Mouse (Mus musculus) cerebellum, postnatal 14 days (tissue): ENCODE data around the gene Atad5.
"Not testable (repeated sequence)": the region's sequence is repeated elsewhere in the genome, so short reads cannot be mapped to it uniquely, and the experiment has no call there.

Source experiments
- DNase-seq, 2 experiments: peaks; one replicate each; pipeline ENCODE4 v3.0.0; 2021; ENCODE audit warnings: mixed read lengths in 2 of 2

Atad5 gene

DNA sequence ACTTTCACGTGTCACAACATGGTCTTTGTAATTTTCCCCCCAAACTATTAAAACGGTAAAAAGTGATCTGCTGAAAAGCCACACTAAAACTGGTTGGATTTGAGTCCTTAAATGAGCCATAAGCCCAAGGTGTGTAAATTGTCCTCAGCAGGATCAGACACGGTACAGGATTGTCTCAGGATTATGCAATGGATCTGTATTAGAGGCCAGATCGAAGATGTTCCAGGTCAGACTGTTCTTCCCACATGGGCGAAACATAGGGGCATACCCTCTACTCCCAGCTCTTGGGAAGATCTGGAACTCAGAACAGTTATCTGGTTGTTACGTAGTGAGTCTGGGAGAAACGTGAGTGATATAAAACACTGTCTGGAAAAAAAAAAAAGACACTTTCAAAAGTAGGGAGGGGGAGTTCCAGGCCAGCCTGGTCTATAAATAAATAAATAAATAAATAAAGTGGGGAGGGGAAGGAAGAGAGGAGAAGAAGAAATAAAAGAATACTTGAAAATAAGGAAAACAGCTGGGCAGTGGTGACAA is 7.3 kb upstream of the Atad5 start:
- no peak for DNase-seq

GRCm38 (mm10) chr11:80085356-80086055 is 3.7 kb upstream of the Atad5 start:
- no peak for DNase-seq

GRCm38 (mm10) chr11:80086844-80087243 is 2.4 kb upstream of the Atad5 start:
- peak; percentile 88 to 92 for DNase-seq

DNA sequence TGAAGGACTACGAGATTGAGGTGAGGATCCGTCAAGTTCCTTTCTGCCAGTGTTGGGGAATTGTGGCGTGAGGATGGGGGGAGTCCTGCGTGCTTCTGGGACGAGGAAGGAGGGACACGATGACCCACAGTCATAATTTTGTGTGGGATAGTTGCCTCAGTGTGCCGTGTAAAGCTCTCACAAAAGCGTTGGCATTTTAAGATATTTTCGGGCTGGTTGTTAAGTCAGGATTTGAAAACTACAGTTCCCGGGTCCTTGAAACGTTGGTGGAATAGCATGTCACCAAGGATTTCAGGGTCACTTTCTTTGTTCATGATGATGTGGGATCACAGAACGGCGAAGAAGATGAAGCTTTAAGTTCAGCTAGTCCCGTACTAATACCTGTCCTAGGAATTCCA is 616 bp downstream of the Atad5 start:
- no peak for DNase-seq

DNA sequence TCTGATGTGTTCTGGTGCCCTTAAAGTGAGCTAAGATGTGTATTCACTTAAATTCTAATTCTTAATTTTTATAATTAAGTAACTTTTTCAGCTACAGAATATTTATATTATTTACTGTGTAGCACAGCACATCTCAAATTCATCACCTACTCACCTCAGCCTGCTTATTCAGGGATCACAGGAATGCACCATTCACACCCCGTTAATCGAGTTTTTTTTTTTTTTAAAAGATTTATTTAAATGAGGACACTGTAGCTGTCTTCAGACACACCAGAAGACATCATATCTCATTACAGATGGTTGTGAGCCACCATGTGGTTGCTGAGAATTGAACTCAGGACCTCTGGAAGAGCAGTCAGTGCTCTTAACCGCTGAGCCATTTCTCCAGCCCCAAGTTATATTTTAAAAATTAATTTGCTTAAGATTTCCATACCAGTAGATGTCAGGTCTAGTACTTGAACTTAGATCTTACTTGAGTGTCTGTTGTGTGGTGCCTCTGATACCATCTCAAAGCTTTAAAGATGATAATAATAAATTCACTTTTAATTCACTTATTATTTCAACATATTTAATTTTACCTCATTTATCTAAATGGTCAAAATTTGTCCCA is 1.5 kb downstream of the Atad5 start:
- no peak for DNase-seq

- DNase-seq, result no peak
Measured at GRCm38 (mm10) chr11:80098444-80099056, 9.3 kb downstream of the Atad5 start.

DNA sequence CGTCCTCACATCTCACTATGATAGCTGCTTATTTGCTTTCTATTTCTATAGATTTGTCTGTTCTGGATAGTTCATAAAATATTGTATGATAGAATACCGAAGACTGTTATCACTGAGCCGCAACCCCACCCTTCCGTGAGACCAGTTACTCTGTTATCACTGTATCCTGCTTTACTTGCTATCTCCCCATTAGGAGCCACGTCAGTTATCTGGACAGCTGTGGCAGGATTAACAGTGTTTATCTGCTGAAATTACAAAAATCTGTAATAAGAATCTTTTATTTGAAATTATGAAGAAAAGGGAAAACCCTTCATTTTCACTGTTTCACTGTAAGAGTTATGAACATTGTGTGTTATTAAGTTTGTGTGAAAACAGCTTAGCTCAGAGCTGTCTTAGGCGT is 12.1 kb downstream of the Atad5 start:
- no peak for DNase-seq

GRCm38 (mm10) chr11:80104407-80104806 is 15.2 kb downstream of the Atad5 start:
- no peak for DNase-seq

- no peak for DNase-seq
Measured at GRCm38 (mm10) chr11:80116411-80116810, 27.2 kb downstream of the Atad5 start.

GRCm38 (mm10) chr11:80132050-80132449 is 42.9 kb downstream of the Atad5 start:
- DNase-seq, result no peak

- no peak for DNase-seq
Measured at GRCm38 (mm10) chr11:80134744-80135143, 45.5 kb downstream of the Atad5 start.

GRCm38 (mm10) chr11:80135954-80136683 is 46.9 kb downstream of the Atad5 start:
- DNase-seq, result no peak

DNA sequence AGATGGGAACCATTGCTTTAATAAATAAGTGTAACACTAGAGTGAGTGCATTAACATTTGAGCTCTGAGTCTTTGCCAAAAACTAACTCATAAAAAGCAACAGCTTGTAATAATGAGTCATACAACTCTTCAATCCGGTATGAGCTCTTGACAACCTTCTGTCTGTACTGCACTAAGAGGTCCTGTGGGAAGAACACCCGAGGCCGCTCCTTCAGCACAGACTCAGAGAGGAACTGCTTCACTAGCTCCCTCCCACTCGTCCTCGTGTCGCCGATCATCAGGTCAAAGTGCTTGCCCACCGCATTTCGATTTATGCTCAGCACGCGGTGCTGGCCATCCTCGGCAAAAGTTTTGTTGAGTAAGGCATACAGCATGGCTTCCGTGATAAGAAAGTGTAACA is 47.6 kb downstream of the Atad5 start:
- DNase-seq, result no peak

- no peak for DNase-seq
Measured at GRCm38 (mm10) chr11:80137773-80138172, 48.6 kb downstream of the Atad5 start.

DNA sequence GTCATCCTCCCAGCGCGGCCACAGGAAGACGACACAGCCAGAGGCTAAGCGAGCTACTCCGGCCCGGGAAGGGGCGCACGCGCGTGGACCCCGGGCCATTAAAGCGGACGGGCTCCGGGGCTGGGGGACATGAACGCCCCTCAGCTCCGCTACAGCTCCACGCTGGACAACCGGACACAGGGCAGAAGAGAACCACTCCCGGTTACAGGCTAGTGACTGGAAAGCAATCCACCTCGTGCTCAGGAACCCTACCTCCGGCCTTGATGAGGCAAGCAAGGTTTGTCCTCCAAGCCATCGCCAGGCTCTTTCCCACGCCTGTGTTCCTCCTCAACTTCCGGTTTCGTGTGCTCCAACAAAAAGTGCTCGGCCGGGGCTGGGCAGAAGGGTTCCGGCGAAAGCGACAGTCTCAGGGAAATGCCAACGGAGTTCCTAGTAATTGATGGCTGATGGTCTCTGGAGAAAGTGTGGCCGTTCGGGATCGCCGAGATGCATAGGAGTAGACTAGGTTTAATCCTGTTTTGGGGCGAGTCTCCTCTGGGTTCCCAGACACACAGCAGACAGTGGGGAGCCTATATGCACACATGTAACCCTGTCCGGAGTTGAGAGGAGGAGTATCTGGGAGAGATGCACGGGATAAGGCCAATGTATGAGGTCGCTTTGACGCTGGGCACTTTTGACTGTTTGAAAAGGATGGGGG is 52.8 kb downstream of the Atad5 start, which contains the start of gene Tefm:
TSS of gene Tefm (minus strand) at position 351 of the 697 bp plus-strand sequence.
- peak; percentile 90 to 93 for DNase-seq

- DNase-seq, result no peak
Measured at GRCm38 (mm10) chr11:80142872-80143271, 53.7 kb downstream of the Atad5 start.

DNA sequence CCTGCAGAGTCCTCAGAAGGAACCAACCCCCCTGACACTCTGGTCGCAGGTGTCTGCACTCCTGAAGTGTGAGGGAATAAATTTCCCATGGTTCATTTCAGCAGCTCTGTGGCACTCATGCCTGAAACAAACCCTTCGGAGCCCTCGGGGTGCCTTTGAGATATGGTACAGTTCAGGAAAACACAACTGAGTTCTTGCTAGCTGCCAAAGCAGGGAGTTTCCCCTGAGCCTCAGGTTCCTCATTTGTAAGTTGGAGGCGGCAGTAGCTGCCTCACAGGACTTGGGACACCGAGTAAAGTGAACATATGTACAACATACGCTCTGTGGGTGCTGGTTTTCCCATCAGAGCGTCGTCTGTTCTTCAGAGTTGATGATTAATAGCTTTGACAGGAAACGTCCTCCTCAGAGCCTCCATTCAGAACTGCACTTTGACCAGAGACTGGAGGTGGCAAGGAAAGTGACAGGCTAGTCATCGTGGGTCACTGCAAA is 56.6 kb downstream of the Atad5 start:
- DNase-seq, result no peak

DNA sequence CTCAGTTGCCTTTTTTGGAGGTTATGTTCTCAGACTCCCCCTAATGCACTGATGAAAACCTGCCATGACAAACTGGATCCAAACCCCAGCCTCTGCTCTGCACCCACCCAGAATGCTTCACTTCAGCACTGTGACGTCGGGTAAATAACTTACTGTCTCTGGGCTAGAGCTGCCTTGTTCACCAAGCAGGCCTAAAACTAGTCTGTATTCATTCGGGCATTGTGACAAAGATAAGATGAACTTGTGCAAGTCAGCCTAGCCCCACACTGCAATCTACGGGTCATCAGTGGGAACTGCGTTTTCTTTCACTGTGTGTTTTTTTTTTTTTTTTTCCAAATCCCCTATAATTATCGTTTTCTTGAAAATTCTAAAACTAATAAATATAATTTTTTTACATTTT is 58.5 kb downstream of the Atad5 start:
- DNase-seq, result no peak

- no peak for DNase-seq
Measured at GRCm38 (mm10) chr11:80148313-80148712, 59.1 kb downstream of the Atad5 start.

- DNase-seq, result not testable (repeated sequence)
Measured at GRCm38 (mm10) chr11:80148974-80149373, 59.8 kb downstream of the Atad5 start.

DNA sequence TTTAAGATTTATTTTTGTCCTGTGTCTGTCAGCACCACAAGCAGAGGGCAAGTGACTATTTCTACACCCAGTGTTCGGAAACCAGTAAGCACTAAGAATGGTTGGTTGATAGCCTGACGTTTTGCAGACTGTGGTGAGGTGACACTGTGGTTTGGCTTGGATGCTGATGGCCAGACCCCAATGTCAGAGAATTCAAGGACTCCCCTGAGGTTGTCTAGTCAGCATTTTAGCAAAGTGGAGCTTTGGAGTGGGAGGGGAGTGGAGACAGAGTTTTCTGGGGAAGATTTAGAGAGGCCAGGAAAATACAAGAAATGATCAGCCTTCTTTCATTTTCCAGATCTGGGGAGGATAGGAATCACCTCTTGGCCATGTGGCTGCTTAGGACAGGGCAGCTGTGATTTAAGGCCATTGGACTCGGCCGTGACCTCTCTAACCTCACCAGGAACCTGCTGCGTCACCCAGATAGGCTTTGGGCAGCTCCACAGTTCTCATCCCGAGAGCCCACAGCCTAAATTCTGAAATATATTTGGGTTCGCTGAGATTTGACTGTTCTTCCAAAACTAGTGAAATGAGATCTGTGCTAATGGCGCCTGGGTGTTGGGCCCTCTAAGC is 60.3 kb downstream of the Atad5 start:
- DNase-seq, result no peak

GRCm38 (mm10) chr11:80150566-80150965 is 61.4 kb downstream of the Atad5 start:
- no peak for DNase-seq
